Mouse (Mus musculus) mouse embryonic stem cell (cell line): ENCODE data around the gene Hnrnph2.

Experiments used
- in situ Hi-C, 2 experiments: fragments of 300-500 bp; cut with MboI; formaldehyde crosslinking; loops; 1 replicate in 1 of 2; 3 replicates in 1 of 2; pipeline ENCODE4 v1.14.3; 2019 to 2020; ENCODE audit warnings: low sequenced_read_pairs in 2 of 2, low pct_unique_long_range_greater_than_20kb in 1 of 2, mixed read lengths in 1 of 2; ENCODE audit not compliant: unreplicated experiment in 1 of 2

The Hnrnph2 gene

DNA sequence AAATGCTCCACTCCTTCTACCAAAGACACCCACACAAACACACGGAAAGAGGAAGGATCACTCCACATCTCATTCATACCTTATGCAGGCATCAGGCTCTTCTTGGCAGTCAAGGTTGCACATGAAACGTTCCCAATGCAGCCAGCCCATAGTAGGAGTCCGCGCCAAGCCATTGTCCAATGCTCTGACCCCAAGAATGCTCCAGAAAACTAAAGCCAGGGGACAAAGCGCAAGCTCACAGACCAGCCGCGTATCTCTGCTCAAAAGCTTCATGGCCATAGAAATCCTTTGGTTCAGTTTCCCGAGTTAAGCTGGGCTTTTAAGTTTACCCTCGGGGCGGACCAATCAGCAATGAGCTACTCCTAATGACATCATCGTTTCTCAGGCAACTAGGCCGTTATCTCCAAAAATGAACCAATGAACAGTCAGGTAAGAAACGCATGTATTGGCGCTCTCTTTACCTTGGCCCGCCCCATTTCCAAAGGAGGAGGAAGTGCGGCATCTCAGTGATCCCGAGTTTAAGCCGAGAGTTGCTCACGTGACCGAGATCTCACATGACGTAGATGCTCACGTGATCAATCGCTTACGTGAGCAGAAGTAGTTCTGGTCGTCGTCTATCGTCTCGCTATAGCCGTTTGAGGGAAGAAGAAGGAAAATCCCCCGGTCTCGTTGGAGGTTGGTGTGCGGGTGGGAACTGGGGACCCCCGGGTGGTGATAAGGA, at the start of gene Hnrnph2, which contains the start of gene Gla:
Hnrnph2 (plus strand) TSS at position 521 of the 721 bp plus-strand sequence.
Gla (minus strand) TSS at position 467 of the 721 bp plus-strand sequence.
- in situ Hi-C loops: no loop called here

DNA sequence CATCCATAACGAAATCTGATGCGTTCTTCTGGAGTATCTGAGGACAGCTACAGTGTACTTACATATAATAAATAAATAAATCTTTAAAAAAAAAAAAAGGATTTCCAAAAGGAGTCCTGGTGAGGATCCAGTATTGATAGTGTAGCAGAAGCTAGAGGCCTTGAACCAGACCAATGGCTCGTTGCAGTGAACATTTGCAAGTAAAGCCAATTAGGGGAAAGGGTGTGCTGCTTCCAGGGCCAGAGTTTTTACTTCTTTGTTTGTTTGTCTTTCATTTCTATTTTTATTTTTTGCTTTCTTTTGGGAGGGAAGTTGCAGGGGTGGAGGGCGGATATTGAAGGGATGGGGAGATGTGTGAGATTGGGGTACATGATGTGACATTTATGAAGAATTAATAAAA, 47.7 kb upstream of the Hnrnph2 start:
- in situ Hi-C loops: no loop called here

DNA sequence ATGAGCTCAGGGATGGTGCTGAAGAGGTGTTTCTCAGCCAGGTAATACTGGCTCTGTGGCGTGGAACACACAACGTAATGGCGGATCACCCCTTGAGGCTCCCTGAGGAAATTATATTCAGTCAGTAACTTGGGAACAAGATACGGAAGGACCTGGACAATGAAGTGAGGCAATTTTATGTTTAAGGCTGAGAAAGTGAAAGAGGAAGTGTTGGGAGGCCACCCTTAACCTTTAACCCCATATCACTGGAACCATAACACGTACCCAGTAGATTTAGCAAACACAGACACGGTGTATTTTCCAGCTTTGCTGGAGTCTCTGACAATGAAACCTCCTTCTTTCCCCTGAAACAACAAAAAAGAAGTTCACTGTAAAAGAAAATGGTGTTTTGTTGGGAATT, 46.6 kb upstream of the Hnrnph2 start:
- in situ Hi-C loops: no loop called here

DNA sequence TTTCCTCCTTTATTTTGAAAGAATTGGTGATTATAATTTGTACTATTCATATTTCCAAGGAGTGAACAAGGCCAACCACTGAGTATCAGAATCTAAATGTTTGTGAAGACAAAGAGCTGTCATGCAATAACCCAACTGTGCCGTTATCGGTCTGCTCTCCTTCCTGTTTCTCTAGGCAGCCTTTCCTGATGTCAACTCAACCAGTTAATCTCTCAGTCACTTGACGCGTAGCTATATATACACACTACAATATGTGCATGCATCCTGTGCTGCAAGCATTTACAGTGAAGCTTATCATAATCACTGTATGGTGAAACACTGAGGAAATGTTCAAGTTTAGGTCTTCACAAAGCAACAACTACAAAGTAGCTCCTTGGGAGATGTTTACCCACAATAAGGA, 36.7 kb upstream of the Hnrnph2 start:
- in situ Hi-C loops: no loop called here

DNA sequence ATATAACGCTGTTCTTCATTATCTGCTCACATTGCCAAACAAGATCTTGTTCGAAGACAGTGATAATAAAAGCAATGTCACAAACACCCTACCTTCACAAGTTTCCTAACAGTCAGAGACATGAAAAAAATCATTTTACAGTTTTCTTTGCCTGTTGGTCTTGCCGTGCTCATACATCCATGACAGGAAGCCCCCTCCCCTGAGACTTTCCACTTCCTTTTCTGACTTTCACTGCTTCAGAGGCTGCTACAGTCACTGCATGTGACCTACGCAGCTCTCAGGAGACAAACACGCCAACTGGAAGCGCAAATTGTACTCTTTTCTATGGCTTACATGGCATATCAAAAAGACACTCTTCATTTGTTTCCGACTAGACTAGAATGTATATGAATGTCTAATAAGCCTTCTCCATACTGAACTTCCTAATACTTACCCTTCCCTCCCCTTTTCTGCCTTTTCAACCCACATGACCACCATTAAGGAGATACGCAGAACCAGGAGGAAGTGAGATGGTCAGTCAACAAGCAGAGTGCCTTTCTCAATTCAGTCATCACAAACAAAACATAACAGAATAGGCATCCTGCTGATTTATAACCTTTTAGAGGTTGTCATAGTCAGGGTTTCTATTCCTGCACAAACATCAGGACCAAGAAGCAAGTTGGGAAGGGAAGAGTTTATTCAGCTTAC, 34.3 kb upstream of the Hnrnph2 start:
- in situ Hi-C loops: no loop called here

DNA sequence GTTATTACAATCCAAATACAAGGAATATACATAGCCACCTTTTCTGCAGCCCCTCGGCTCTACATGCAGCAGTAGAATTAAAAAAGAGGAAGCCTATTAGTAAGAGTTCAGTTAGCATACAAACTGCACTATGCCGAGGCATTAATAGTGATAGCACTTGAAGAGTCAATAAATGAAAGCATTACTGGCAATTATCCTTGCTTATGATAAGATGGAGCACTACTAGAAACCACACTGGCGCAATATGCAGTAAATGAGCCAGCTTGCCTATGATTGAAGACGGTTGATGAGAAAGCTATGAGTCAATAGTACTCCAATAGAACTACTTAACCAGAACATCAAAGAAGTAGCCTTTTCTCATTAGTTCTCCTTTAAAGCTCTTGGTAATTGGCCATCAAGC, 23.1 kb upstream of the Hnrnph2 start:
- in situ Hi-C loops: no loop called here

DNA sequence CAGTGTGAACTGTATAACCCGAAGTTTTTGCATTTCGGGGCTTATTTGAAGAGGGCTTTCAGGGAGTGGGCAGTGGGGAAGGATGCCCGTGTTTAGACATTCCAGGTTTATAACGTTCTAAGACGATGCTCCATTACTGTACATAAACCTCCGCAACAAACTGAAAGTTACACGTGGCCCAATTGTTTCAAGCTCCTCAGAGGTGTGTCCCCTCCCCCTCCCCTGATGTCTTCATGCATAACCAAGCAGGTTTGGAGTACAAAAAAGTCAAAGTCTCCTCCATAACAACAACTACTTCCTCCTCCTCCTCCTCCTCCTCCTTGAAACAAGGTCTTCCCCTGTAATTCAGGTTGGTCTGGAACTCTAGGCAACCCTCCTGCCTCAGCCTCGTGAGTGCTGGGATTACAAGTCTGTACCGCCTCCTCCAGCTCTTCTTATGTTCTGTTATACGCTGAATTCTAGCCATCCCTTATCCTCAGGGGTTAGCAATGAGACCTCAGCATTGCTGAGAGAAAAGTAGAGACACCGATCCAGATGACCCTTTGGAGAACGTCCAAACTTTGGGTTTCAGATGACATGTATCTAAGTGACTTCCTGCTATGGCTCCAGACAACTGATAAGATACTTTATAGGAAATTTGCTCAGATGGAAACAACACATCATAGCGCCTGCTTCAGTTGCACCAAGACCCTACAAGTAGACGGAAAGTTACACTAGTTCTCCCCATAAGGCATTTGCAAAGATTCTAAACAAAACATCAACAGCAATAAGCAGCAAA, 20.3 kb upstream of the Hnrnph2 start:
- in situ Hi-C loops: no loop called here

DNA sequence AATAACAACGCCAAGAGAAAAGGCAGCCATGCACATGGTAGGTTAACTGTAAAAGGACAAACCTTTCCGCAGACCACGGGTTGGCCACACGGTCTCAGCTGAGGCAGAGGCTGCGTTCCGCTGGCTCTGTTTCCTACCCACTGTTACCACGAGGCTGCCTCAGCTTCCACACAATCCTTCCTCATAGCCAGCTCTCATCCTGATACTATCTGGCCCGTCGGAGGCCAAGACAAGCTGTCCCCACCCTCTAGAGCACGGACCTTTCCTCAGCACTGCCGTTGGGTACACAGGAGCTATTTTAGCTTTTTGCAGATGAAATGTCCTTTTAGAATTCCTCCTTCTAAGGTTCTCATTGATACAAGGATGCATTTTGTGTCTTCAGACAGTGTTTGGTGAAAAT, 18.7 kb upstream of the Hnrnph2 start:
- in situ Hi-C loops: no loop called here

DNA sequence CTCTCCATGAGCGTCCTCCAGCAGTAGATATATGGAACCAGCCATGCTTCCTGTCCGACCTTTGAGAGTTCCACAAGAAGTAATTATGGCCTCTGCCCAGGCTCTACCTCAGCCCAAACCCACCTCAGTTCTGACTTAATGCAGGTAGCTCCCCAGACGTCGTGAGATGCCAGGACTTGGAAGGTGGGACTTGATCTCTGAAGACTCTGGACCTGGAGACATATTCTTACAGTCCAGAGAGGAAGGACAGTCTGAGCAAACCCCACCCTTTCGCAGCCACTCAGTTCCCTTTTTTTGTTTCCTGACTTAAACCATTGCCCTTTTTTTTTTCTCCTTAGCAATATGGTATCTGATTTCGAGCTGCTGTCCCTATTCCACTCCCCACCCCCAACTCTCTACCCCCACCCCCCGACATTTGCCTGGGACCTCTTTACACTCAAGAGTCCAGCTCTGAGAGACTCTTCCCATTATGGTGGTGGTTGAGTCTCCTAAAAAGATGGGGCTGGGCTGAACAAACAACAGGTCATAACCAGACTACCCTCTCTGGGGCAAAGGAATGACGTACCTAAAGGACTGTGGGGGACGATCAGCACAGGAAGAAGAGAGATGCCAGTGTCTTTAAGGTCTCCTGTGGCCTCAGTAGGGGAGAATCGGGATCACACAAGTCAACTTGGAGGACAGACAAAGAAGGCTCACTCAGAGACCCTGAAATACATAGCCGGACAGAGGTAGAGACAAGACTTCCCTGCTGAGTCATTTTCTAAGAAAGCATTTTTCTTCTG, 17.9 kb upstream of the Hnrnph2 start, which contains the start of gene Btk:
Btk (minus strand) TSS at position 683 of the 782 bp plus-strand sequence.
- in situ Hi-C loops: no loop called here

DNA sequence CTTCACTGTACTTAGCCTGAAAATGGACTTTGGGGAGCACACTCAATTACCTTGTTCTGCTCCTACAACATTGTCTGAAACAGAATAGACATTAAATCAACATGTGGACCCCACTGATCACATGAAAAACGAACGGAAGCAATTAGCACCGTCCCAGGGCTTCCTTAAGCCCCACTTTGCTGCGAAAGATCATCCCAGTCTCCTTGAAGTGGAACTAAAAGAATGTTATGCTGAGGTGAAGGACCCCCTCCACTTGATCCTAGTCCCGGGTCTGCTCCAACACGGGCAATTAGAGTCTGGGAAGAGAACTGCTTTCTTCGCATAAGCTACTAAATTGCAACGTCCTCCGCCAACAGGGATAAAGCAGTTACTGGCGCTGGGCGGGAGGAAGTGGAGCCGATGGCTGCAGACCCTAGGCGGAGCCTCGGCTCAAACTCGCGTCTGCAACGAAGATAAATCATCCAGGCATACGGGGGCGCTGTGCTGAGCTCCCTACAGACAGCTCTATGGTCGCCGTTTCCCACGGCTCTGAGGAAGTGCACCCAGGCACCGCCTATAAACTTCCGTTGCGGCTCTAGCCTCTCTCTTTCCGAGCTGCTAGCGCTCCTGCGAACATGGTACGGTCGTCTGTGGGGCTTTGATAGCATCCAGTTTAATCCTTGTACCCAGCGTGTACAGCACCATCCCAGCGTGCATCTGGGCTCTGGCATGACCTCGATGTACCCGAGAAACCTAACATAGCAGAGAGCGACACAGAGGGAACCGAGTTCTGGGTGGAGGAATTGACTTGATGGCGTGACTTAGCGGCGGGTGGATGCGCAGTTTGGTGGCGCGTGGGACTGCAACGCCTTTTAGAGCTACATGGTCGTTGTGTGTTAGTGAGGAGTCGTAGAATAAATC, 15.6 kb upstream of the Hnrnph2 start, which contains the start of gene Rpl36a:
Rpl36a (plus strand) TSS at position 552 of the 900 bp plus-strand sequence.
- in situ Hi-C loops: no loop called here

DNA sequence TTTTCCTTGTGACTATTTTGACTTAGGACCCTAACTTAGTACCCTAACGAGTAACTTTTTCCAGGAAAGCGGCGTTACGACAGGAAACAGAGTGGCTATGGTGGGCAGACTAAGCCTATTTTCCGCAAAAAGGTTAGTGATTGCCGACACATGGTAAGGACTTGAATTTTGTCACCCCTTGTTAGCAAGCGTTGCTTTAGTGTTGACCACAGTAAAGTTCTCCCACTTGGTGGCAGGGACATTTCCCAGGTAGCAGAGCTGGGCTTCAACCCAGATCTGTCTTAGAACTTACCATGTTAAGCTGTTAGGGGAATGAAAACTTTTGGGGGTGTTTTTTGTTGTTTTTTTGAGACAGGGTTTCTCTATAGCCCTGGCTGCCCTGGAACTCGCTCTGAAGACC, 14.5 kb upstream of the Hnrnph2 start:
- in situ Hi-C loops: no loop called here

DNA sequence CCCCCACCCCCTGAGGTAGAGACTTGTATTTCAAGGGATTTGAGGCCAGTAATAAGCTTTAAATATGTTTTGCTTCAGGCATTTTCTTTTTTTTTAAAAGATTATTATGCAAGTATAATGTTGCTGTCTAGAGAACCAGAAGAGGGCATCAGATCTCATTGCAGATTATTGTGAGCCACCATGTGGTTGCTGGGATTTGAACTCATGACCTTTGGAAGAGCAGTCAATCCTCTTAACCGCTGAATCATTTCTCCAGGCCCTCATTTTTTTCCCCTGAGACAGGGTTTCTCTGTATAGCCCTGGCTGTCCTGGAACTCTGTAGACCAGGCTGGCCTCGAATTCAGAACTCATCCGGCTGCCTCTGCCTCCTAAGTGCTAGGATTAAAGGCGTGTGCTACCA, 12.7 kb upstream of the Hnrnph2 start:
- in situ Hi-C loops: no loop called here

DNA sequence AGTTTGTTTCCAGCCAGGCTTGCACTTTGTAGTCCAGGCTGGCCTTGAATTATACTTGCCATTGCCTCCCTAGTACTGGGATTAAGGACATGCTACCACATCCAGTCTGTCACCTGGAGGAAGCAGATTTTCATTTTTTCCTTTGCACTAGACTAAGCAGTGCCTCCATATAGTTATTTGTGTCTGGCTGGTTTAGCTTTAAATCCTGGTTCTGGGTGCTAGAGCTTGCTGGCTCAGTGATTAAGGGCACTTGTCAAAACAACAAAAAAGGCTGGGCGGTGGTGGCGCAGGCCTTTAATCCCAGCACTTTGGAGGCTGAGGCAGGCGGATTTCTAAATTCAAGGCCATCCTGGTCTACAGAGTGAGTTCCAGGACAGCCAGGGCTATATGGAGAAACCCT, 12.0 kb upstream of the Hnrnph2 start:
- in situ Hi-C loops: no loop called here

DNA sequence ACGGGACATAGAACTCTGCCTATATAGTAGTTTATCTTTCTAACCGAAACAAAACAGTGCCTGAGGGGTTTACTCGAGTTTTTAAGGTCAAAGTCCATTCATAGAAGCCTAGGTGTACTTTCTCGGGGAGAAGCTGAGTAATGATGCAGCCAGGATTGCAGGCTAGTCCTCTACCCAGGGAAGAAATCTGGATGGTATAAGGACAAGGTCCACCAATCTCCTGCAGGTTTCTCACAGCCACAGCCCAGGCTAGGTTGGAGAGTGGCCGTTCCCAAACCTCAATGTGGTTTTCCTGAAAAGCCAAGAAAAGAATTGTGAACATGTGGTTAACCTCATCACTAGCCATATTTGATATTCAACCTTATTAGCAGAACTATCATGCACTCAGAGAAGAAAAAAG, 11.1 kb upstream of the Hnrnph2 start:
- in situ Hi-C loops: no loop called here

DNA sequence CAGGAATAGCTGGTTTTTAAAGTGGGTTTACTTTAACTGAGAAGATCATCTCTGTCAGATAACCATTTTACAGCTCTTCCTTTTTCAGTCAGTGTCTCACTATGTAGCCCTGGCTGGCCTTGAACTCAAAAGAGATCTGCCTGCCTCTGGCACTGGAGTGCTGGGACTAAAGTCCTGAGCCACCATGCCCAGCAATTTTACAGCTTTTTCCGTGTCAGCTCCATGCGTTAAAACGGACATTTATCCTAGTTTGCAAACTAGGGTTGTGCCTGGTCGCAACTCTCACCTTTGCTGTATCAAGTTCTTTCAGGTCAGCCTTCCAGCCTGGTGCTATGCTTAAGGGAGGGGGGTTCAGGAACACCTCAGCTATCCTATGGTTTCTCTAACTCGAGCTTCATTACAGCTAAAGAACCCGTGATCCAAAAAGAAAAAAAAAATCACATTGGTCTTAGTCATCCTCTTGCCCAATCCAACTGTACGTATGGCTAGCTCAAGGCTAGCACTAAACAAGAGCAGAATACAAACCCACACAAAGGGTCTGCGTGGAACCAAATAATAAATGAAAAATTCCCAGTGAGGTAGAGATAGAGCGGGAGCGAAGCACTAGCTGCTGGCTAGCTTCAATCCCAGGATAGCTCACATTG, 935 bp upstream of the Hnrnph2 start:
- in situ Hi-C loops: no loop called here

DNA sequence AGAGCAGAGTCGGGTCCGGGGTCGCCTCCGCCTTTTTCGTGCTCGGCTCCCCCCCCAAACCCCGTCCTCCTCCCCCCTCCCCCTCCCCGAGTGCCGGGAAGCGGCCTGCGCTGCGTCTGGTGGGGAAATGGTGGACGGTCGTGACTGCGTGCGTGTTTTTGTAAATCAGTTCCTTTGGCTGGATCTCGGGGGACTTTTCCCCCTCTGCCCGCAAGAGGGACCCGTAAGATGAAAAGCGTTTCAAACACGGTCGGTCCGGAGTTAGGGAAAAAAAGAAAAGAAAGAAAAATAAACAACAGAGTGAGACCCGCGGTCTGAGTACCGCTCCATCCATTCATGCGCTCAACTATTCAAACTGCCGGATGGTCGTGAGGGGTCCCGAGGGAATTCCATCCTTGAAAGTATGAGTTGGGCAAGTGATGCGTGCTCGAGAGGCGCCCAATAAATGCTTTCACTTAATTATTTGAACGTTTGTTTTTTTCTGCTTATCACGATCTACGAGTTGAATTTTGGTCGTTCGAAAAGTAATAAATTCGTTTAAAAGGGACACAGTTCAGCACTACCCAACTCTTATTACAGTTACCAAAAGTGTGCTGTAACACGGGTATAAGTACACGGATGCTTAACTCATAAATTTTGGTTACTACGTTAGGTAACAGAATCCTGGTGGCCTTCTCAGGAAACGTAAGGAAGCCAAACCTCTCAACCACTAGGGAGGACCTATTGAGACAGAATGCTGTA, 571 bp downstream of the Hnrnph2 start:
- in situ Hi-C loops: no loop called here

DNA sequence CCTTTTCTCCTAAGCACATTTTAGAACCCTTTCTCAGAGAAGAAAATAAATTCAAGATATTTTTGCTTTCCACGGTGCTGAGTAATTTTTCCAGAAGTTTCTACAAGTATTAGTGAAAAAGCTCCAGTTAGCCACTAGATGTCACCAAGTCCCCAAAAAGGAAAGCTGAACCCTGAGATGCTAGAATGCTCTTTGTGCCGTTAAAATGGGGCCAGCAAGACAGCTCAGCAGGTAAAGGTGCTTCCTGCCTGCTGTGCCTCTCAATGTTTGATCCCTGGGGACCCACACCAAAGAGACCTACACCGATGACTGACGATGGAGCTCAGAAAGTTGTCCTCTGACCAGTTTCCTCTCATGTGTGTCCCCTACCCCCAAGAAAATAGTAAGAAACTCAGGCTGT, 8.5 kb downstream of the Hnrnph2 start:
- in situ Hi-C loops: no loop called here
